Mouse (Mus musculus) layer of hippocampus, adult 8-10 months (tissue): ENCODE data around the gene Polg. TPM values are rescaled to one million over a fixed set of nuclear protein-coding genes. Genes with fewer than 3 reads are reported as not detected.
A peak's percentile ranks its signal among the peaks of the same experiment; 100 is the strongest.

Source experiments
- DNase-seq, 2 experiments: peaks; one replicate each; pipeline ENCODE4 v3.0.0; 2022; ENCODE audit warnings: low spot score in 2 of 2
- total RNA-seq, 4 experiments: library from RNA; stranded (reverse); gene quantifications; 2 replicates each; pipeline ENCODE4 v1.2.4; 2022

Polg gene
- total RNA-seq, 4 experiments from 2014 or later = 87.5 to 101 (median 95.1) TPM

GRCm38 (mm10) chr7:79502152-79503102, 36.3 kb upstream of the Polg start:
- DNase-seq = peak in 1 of 2 experiments; percentile 13

- DNase-seq = peak in 1 of 2 experiments; percentile 54
Observed at GRCm38 (mm10) chr7:79501581-79502031, 35.4 kb upstream of the Polg start.

- DNase-seq = no peak
Observed at GRCm38 (mm10) chr7:79500681-79501306, 34.6 kb upstream of the Polg start.

DNA sequence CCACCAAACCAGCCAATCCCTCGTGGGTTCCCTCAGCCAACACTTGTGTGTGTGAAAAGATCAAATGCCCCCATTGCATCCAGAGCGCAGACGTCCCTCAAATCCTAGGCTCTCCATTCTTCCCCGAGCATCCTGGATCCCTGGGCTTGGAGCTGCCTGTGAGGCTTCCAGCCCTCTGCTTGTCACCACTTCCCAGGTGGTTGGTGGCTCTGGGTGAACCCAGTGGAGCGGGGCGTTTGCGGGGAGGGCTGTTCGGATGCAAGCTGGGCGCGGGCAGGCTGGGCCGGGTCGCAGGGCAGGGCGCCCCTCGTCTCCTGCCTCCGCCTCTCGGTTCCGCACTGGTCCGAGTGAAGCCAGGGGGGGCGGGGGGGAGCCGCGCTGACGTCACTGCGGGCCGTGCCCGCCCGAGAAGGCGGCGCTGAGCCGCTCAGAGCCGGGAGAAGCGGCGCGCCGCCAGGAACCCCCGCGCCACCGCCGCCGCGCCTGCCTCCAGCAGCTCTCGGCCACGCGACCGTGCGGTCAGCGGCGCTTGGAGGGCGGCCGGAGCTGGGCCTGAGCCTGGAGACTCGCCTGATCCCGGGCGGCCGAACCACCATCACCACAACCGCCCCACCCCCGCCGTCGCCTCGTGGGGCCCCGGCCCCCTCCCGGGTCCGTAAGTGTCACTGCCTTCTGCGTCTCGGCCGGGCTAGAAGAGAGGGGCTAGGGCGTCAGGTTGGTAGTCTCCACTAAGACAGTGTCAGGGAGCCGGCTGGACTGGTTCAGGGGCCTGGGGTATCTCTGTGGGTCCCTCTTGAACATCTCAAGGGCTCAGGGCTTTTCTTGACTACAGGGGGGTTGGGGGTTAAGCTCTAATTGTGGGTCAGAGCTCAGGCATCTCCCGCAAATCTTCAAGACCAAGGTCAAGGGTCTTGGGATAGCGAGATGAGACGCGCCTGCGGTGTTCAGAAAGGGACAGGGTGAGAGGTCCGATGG, 33.7 kb upstream of the Polg start:
- peak; percentile 66 to 71 for DNase-seq

DNA sequence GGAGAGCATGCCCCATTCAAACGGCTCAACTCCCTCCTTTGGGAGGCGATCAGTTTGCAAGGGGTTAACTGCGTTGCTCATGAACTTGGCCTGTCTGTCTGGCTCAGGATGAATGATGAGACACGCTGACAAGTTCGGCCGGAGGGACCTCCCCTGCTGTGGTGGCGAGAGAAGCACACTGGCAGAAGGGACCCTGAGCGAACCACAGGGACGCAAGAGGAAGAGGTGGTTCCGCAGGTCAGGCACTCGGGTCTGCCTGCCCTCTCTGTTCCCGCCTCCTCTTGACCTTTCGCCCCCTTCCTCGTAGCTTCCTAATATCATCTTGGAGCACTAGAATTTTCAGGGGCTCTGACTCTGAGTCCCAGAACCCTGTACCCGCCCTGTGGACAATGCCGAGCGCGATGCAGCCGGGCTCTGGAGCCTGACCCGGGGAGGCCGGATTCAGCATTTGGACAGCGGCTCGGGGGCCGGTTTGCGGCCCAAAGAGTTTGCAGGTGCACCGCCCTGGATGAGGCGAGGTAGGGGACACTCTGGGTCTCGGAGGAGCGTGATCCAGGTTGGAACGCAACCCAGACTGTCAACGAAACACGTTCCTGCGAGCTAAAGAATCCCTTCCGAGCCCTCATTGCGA, 32.9 kb upstream of the Polg start:
- DNase-seq = peak in 1 of 2 experiments; percentile 38

DNA sequence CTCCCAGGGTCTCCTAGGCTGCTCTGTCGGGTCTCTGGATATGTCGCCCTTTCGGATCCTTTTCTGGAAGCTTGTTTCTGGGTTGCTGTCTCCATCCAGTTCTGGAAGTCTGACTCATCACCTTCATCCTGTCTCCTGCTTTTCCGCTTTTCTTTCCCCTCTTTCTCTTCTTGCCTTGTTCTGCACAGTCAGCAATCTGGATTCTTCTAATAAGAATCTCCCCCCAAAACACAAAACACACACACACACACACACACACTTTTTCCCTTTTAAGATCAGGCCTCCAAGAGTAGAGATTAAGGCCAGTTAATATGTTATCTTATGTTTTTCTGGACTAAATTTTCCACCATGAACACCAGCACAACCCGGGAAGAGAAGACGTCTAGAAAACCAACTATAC, 32.2 kb upstream of the Polg start:
- DNase-seq = no peak

GRCm38 (mm10) chr7:79497701-79498115, 31.5 kb upstream of the Polg start:
- DNase-seq = no peak

GRCm38 (mm10) chr7:79496816-79497328, 30.7 kb upstream of the Polg start:
- no peak for DNase-seq

DNA sequence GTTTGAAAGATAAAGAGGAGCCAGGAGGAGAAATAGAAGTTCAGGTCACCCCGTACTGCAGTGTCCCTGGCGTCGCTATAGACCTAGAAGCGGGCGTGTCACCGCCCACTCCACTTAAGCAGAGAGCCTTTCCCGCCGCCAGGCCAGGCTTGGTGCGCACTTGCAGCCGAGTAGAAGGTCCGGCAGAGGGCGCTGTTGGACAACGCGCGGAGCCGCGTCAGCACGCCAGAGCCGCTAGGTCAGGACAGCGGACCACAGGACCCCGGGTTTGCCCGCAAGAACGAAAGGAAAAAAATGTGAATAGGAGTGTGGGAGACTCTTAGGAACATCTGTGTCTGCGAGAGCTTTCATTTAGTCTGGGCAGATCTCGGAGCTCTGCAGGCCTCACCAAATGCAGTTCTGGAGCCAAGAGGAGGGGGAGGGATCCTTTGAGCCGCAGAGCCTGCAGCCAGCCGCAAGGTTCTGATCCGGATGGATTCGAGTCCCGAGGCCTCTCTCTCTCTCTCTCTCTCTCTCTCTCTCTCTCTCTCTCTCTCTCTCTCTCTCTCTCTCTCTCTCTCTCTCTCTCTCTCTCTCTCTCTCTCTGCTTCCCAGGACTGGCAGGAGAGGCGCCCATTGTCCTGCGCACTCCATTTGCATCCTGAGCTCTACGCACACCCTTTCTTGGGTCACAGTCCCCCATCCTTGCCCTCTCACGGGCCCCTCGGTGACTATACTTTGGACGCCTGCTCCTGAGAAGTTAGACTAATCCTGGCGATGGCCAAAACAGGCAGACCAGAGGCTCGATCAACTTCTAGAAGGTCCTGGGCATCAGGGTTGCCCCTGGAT, 30.0 kb upstream of the Polg start:
- DNase-seq = peak; percentile 81 to 93

- no peak for DNase-seq
Observed at GRCm38 (mm10) chr7:79493915-79494314, 27.8 kb upstream of the Polg start.

- peak; percentile 84 to 85 for DNase-seq
Observed at GRCm38 (mm10) chr7:79486528-79486927, 20.4 kb upstream of the Polg start.

DNA sequence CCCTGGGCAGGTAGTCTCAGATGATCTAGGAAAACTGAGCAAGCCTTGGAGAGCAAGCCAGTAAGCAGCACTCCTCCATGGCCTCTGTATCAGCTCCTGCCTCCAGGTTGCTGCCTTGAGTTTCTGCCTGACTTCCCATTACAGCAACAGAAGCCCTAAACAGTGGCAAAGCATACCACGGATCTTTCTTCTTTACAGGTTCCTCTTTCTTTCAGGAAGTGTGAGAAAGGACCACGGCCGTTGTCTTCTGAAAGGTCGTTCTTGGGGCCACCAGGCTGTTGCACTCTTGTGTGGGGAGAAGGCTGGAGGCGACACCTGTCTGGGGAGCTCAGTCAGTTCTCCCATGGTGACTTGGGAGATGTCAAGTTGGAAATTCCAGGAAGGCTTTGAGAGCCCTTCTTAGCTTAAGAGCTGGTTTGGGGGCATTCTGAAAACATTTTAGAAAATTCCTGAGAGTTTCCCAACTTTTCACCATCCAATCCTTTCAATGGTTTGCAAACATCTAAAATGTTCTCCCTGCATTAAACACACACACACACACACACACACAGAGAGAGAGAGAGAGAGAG, 8.8 kb upstream of the Polg start:
- no peak for DNase-seq

GRCm38 (mm10) chr7:79473496-79474194, 7.5 kb upstream of the Polg start:
- DNase-seq = no peak

- DNase-seq = no peak
Observed at GRCm38 (mm10) chr7:79472792-79473191, 6.6 kb upstream of the Polg start.

DNA sequence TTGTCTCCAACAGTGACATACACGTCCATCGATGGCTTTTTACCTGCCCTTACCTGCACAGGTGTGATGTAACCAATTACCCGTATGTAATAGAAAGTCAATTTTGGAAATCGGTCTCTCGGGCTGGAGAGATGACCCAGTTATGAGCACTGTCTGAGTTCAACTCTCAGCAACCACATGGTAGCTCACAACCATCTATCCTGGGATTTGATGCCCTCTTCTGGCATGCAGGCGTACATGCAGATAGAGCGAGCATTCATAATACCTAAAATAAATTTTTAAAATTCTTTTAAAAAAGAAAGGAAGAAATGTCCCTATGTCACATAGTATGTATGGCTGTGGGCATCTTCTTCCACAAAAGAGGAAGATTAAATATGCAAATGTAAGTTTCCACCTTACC, 5.3 kb upstream of the Polg start:
- DNase-seq = no peak

DNA sequence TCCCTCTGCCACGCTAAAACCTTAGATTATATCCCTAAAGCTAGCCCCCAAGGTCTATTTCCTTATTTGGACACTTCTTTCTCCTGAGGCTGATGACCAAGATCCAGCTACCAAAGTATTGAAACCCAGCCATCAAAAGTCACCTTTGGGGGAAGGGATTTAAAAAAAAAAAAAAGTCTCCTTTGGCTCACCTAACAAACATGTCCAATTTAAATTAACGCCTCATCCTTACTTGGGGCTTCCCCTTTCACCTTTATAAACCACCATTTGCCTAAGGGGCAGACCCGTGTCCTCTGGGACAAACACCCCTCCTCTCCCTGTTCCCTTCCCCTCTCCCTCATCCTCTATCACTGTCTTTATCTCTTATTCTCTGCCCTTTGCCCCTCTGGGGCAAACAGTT, 4.6 kb upstream of the Polg start:
- no peak for DNase-seq

- no peak for DNase-seq
Observed at GRCm38 (mm10) chr7:79469766-79470165, 3.6 kb upstream of the Polg start.

DNA sequence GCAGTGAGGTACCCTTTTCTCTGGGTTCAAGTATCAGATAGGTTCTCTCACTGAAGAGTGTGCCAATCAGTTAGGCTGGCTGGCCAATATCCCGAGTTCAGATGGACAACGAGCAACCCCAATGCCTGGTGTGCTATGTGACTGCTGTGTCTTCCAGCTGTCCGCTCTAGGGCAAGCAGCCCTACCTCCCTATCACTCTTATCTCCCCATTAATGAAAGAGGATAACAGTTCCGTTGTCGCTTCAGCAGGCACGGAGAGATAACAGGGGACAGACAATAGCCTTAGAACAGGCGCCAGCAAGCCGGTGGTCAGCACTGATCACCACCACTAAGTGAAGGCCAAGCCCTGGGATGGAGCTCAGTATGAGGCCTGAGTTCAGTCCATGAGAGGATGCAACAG, 2.8 kb upstream of the Polg start:
- no peak for DNase-seq

GRCm38 (mm10) chr7:79467951-79468350, 1.8 kb upstream of the Polg start:
- DNase-seq = no peak
